Mouse (Mus musculus) thymus, postnatal 0 days (tissue): ENCODE measurements around the gene Spock1. TPM values are rescaled to one million over a fixed set of nuclear protein-coding genes. Genes with fewer than 3 reads are reported as not detected.

Source experiments
- polyA plus RNA-seq: library from polyadenylated mRNA; unstranded; fragments of >200 nt; fragmentation: Nextera tagmentation; extraction: Ambion mirVana; gene quantifications from 2 replicates; pipeline ENCODE4 v1.2.1, GENCODE M21; 2015

The Spock1 gene
- polyA plus RNA-seq, 1 experiment from 2014 or later: 1.3 TPM

Other genes with a start within 250 kb of the Spock1 start
- gene Klhl3, start 205.3 kb upstream of the Spock1 start, polyA plus RNA-seq: 1.4 and 1.8 TPM in 2 replicates
- 41.9 and 52.6 TPM in 2 replicates for gene Hnrnpa0, start 220.2 kb upstream of the Spock1 start, polyA plus RNA-seq
- gene Idnk, start 249.3 kb upstream of the Spock1 start, polyA plus RNA-seq: 109 and 117 TPM in 2 replicates